Mouse (Mus musculus) layer of hippocampus, adult 8-10 months (tissue): ENCODE results near the gene Ccr1. TPM values are rescaled to one million over a fixed set of nuclear protein-coding genes. Genes with fewer than 3 reads are reported as not detected.

ENCODE experiments used
- DNase-seq, 2 experiments: peaks; one replicate each; pipeline ENCODE4 v3.0.0; 2022; ENCODE audit warnings: low spot score in 2 of 2
- total RNA-seq, 4 experiments: library from RNA; stranded (reverse); gene quantifications; 2 replicates each; pipeline ENCODE4 v1.2.4; 2022

The Ccr1 gene
- total RNA-seq, 4 experiments from 2014 or later: 0.11 to 0.16 (median 0.14) TPM

GRCm38 (mm10) chr9:123956892-123957291 lies 11.6 kb downstream of the Ccr1 start:
- DNase-seq: no peak

- no peak for DNase-seq
These were observed 14.9 kb downstream of the Ccr1 start for GRCm38 (mm10) chr9:123953551-123953950.

GRCm38 (mm10) chr9:123951176-123951575 lies 17.3 kb downstream of the Ccr1 start:
- DNase-seq: no peak

- no peak for DNase-seq
These were observed 19.1 kb downstream of the Ccr1 start for GRCm38 (mm10) chr9:123949432-123949831.

GRCm38 (mm10) chr9:123947815-123948214 lies 20.7 kb downstream of the Ccr1 start:
- DNase-seq: no peak

GRCm38 (mm10) chr9:123942025-123942424 lies 26.5 kb downstream of the Ccr1 start:
- no peak for DNase-seq

GRCm38 (mm10) chr9:123941316-123941715 lies 27.2 kb downstream of the Ccr1 start:
- DNase-seq: no peak

GRCm38 (mm10) chr9:123940628-123941027 lies 27.9 kb downstream of the Ccr1 start:
- no peak for DNase-seq

GRCm38 (mm10) chr9:123940168-123940567 lies 28.3 kb downstream of the Ccr1 start:
- no peak for DNase-seq

- no peak for DNase-seq
These were observed 30.5 kb downstream of the Ccr1 start for GRCm38 (mm10) chr9:123937989-123938388.

GRCm38 (mm10) chr9:123936604-123937280 lies 31.8 kb downstream of the Ccr1 start:
- DNase-seq: no peak

- no peak for DNase-seq
These were observed 32.7 kb downstream of the Ccr1 start for GRCm38 (mm10) chr9:123935776-123936175.

GRCm38 (mm10) chr9:123935346-123935745 lies 33.1 kb downstream of the Ccr1 start:
- DNase-seq: no peak

GRCm38 (mm10) chr9:123933716-123934445 lies 34.6 kb downstream of the Ccr1 start:
- DNase-seq: no peak

- DNase-seq: no peak
These were observed 35.4 kb downstream of the Ccr1 start for GRCm38 (mm10) chr9:123932911-123933675.

GRCm38 (mm10) chr9:123931761-123932700 lies 36.5 kb downstream of the Ccr1 start:
- DNase-seq: no peak

GRCm38 (mm10) chr9:123930926-123931325 lies 37.6 kb downstream of the Ccr1 start:
- no peak for DNase-seq

- DNase-seq: no peak
These were observed 38.0 kb downstream of the Ccr1 start for GRCm38 (mm10) chr9:123930476-123930875.

GRCm38 (mm10) chr9:123929936-123930335 lies 38.6 kb downstream of the Ccr1 start:
- DNase-seq: no peak

GRCm38 (mm10) chr9:123928759-123929246 lies 39.7 kb downstream of the Ccr1 start:
- DNase-seq: no peak
